Mouse (Mus musculus) forebrain, embryonic 11.5 days (tissue): ENCODE data around the gene Rnf183. TPM values are rescaled to one million over a fixed set of nuclear protein-coding genes. Genes with fewer than 3 reads are reported as not detected.

Experiments
- ATAC-seq: fragments of 200-750 bp; cut with Nextera tagmentation; replicated peaks from 2 replicates; pipeline ENCODE4 v1.8.0; 2017; ENCODE audit warnings: moderate TSS enrichment; ENCODE audit not compliant: low FRiP score
- DNase-seq: peaks from one replicate; pipeline ENCODE4 v3.0.0-alpha.2; 2017; ENCODE audit warnings: low spot score
- H3K27ac ChIP-seq: fragments of 300-500 bp; sonication (generic); 2 replicates; pipeline ENCODE4 v1.5.1; 2014; ENCODE audit warnings: low read depth, low read length
- H3K27me3 ChIP-seq: fragments of 300-500 bp; sonication (generic); 2 replicates; pipeline ENCODE4 v1.6.1; 2014; ENCODE audit warnings: mild to moderate bottlenecking, low read length, mixed read lengths; ENCODE audit not compliant: control insufficient read depth, insufficient read depth
- H3K36me3 ChIP-seq: fragments of 300-500 bp; sonication (generic); 2 replicates; pipeline ENCODE4 v1.6.1; 2014; ENCODE audit warnings: mild to moderate bottlenecking, low read length, moderate library complexity, mixed read lengths; ENCODE audit not compliant: control insufficient read depth, insufficient read depth
- H3K4me1 ChIP-seq: fragments of 300-500 bp; sonication (generic); replicated peaks from 2 replicates; pipeline ENCODE4 v1.6.1; 2014; ENCODE audit warnings: low read length, mixed read lengths; ENCODE audit not compliant: control insufficient read depth, insufficient read depth
- H3K4me2 ChIP-seq: fragments of 300-500 bp; sonication (generic); 2 replicates; pipeline ENCODE4 v1.6.1; 2014; ENCODE audit warnings: low read depth, mild to moderate bottlenecking, low read length, moderate library complexity, mixed read lengths; ENCODE audit not compliant: severe bottlenecking
- H3K4me3 ChIP-seq: fragments of 300-500 bp; sonication (generic); 2 replicates; pipeline ENCODE4 v1.5.1; 2014; ENCODE audit warnings: low read depth, low read length
- H3K9ac ChIP-seq: fragments of 300-500 bp; sonication (generic); 2 replicates; pipeline ENCODE4 v1.6.1; 2014; ENCODE audit warnings: low read length
- H3K9me3 ChIP-seq: fragments of 300-500 bp; sonication (generic); 2 replicates; pipeline ENCODE4 v1.6.1; 2016; ENCODE audit warnings: low read length, mixed read lengths; ENCODE audit not compliant: control insufficient read depth
- WGBS: fragments of 180-500 bp; shearing (Covaris S2); extraction: QIAGEN DNeasy Blood & Tissue Kit; methylation state at CpG from one replicate; pipeline ENCODE4 v1.1.7; 2014; 5-methylcytosine and 5-hydroxymethylcytosine counted together
- polyA plus RNA-seq: library from polyadenylated mRNA; unstranded; fragments of >200 nt; fragmentation: Nextera tagmentation; extraction: Ambion mirVana; gene quantifications from 2 replicates; pipeline ENCODE4 v1.2.1, GENCODE M21; 2014

The Rnf183 gene
- polyA plus RNA-seq, 1 experiment from 2014 or later: not detected

GRCm38 (mm10) chr4:62383752-62384151, 51.3 kb downstream of the Rnf183 start:
- H3K9me3 ChIP-seq: no peaks in the 10 kb centered on the region
- no peak overlapping the region for H3K4me2 ChIP-seq
- H3K4me1 ChIP-seq: no peaks in the 10 kb centered on the region; the same call in 1 of the 2 replicates
- DNase-seq (no peak), ATAC-seq (no peak)
- no peaks in the 10 kb centered on the region for H3K27me3 ChIP-seq
- no peak overlapping the region for H3K4me3 ChIP-seq
- 88% methylated on average over 7 of the region's 7 CpGs for WGBS
- no peak overlapping the region for H3K27ac ChIP-seq
- no peaks in the 10 kb centered on the region; the same call in 1 of the 2 replicates for H3K36me3 ChIP-seq
- no peak overlapping the region for H3K9ac ChIP-seq

- Histone ChIP-seq H3K4me2 (no peak overlapping the region), H3K4me3 (no peak overlapping the region), H3K27me3 (no peaks in the 10 kb centered on the region), H3K4me1 (no peaks in the 10 kb centered on the region; the same call in 1 of the 2 replicates), H3K36me3 (no peaks in the 10 kb centered on the region), H3K9me3 (no peaks in the 10 kb centered on the region), H3K27ac (no peak overlapping the region), H3K9ac (no peak overlapping the region)
- DNase-seq: no peak
- WGBS: 91% methylated on average over 6 of the region's 6 CpGs
- ATAC-seq: no peak
Observed at GRCm38 (mm10) chr4:62383207-62383606, 51.8 kb downstream of the Rnf183 start.

GRCm38 (mm10) chr4:62379724-62380381, 55.2 kb downstream of the Rnf183 start:
- ATAC-seq: no peak
- H3K4me2 ChIP-seq: no peak overlapping the region
- H3K36me3 ChIP-seq: no peaks in the 10 kb centered on the region
- DNase-seq: no peak
- no peaks in the 10 kb centered on the region for H3K9me3 ChIP-seq
- no peak overlapping the region for H3K4me3 ChIP-seq
- no peaks in the 10 kb centered on the region for H3K27me3 ChIP-seq
- WGBS: 92% methylated on average over 9 of the region's 9 CpGs
- H3K4me1 ChIP-seq: no peaks in the 10 kb centered on the region; the same call in 1 of the 2 replicates
- no peak overlapping the region for H3K27ac ChIP-seq
- no peak overlapping the region for H3K9ac ChIP-seq

Other genes with a start within 250 kb of the Rnf183 start
- gene Zfp37, start 204.2 kb downstream of the Rnf183 start, polyA plus RNA-seq: 26.3 and 28.7 TPM in 2 replicates
- gene Slc31a2, start 172.7 kb downstream of the Rnf183 start, polyA plus RNA-seq: 7.9 and 8.9 TPM in 2 replicates
- 18.5 and 23.4 TPM in 2 replicates for gene Fkbp15, start 74.7 kb downstream of the Rnf183 start, polyA plus RNA-seq
- 49.9 and 51.7 TPM in 2 replicates for gene Slc31a1, start 74.5 kb downstream of the Rnf183 start, polyA plus RNA-seq
- gene Cdc26, start 26.6 kb downstream of the Rnf183 start, polyA plus RNA-seq: 185 and 190 TPM in 2 replicates
- gene Prpf4, start 26.5 kb downstream of the Rnf183 start, polyA plus RNA-seq: 34.9 and 35.7 TPM in 2 replicates
- 11.5 and 14.3 TPM in 2 replicates for gene Wdr31, start 35.6 kb upstream of the Rnf183 start, polyA plus RNA-seq
- 0.96 and 0.98 TPM in 2 replicates for gene Bspry, start 44.8 kb upstream of the Rnf183 start, polyA plus RNA-seq
- gene Hdhd3, start 68.2 kb upstream of the Rnf183 start, polyA plus RNA-seq: 9.1 and 10.1 TPM in 2 replicates
- gene Alad, start 84.7 kb upstream of the Rnf183 start, polyA plus RNA-seq: 89.3 and 98.2 TPM in 2 replicates
- 132 and 135 TPM in 2 replicates for gene Pole3, start 89.8 kb upstream of the Rnf183 start, polyA plus RNA-seq
- 1.1 and 1.8 TPM in 2 replicates for gene 4933430I17Rik, start 90.1 kb upstream of the Rnf183 start, polyA plus RNA-seq
- gene Rgs3, start 124.6 kb upstream of the Rnf183 start, polyA plus RNA-seq: 33.6 and 39.7 TPM in 2 replicates